Mouse (Mus musculus) kidney, embryonic 14.5 days (tissue): ENCODE data around the gene Tead3. TPM values are rescaled to one million over a fixed set of nuclear protein-coding genes. Genes with fewer than 3 reads are reported as not detected.
"Not testable (repeated sequence)": the region's sequence is repeated elsewhere in the genome, so short reads cannot be mapped to it uniquely, and the experiment has no call there.

Source experiments
- ATAC-seq: fragments of 200-750 bp; cut with Nextera tagmentation; 2 replicates; pipeline ENCODE4 v1.8.0; 2017; ENCODE audit warnings: moderate number of reproducible peaks, mild to moderate bottlenecking, moderate TSS enrichment, moderate library complexity; ENCODE audit not compliant: low FRiP score, low TSS enrichment
- H3K27ac ChIP-seq: fragments of 300-500 bp; sonication (generic); 2 replicates; pipeline ENCODE4 v1.5.1; 2014; ENCODE audit warnings: low read depth, mild to moderate bottlenecking, low read length, moderate library complexity, mixed read lengths
- H3K27me3 ChIP-seq: fragments of 300-500 bp; sonication (generic); 2 replicates; pipeline ENCODE4 v1.6.1; 2014; ENCODE audit warnings: mild to moderate bottlenecking, low read length; ENCODE audit not compliant: control insufficient read depth, insufficient read depth
- H3K36me3 ChIP-seq: fragments of 300-500 bp; sonication (generic); 2 replicates; pipeline ENCODE4 v1.6.1; 2014; ENCODE audit warnings: low read length, mixed read lengths; ENCODE audit not compliant: control insufficient read depth, insufficient read depth
- H3K4me1 ChIP-seq: fragments of 300-500 bp; sonication (generic); 2 replicates; pipeline ENCODE4 v1.6.1; 2014; ENCODE audit warnings: low read length, mixed read lengths; ENCODE audit not compliant: control insufficient read depth, insufficient read depth
- H3K4me2 ChIP-seq: fragments of 300-500 bp; sonication (generic); replicated peaks from 2 replicates; pipeline ENCODE4 v1.6.1; 2014; ENCODE audit warnings: low read depth, mild to moderate bottlenecking, low read length
- H3K4me3 ChIP-seq: fragments of 300-500 bp; sonication (generic); 2 replicates; pipeline ENCODE4 v1.5.1; 2014; ENCODE audit warnings: mild to moderate bottlenecking, low read length
- H3K9ac ChIP-seq: fragments of 300-500 bp; sonication (generic); 2 replicates; pipeline ENCODE4 v1.6.1; 2014; ENCODE audit warnings: low read depth, mild to moderate bottlenecking, low read length, moderate library complexity
- H3K9me3 ChIP-seq: fragments of 300-500 bp; sonication (generic); 2 replicates; pipeline ENCODE4 v1.6.1; 2016; ENCODE audit warnings: low read length; ENCODE audit not compliant: control insufficient read depth
- WGBS: fragments of 180-500 bp; shearing (Covaris S2); extraction: QIAGEN DNeasy Blood & Tissue Kit; methylation state at CpG from one replicate; pipeline ENCODE4 v1.1.7; 2014; 5-methylcytosine and 5-hydroxymethylcytosine counted together
- polyA plus RNA-seq: library from polyadenylated mRNA; unstranded; fragments of >200 nt; fragmentation: Nextera tagmentation; extraction: Ambion mirVana; gene quantifications from 2 replicates; pipeline ENCODE4 v1.2.1, GENCODE M21; 2014

Gene Tead3
- polyA plus RNA-seq, 1 experiment from 2014 or later: 10.9 TPM

- Histone ChIP-seq H3K4me2 (no peak overlapping the region), H3K27me3 (no peaks in the 10 kb centered on the region), H3K27ac (no peak overlapping the region), H3K4me1 (peaks cover 43% of the 10 kb centered on the region), H3K4me3 (no peak overlapping the region), H3K9ac (no peak overlapping the region), H3K9me3 (no peaks in the 10 kb centered on the region), H3K36me3 (peaks cover 53% of the 10 kb centered on the region)
- 89% methylated on average over 7 of the region's 7 CpGs for WGBS
- ATAC-seq: no peak
Measured at GRCm38 (mm10) chr17:28337547-28337946, 13.1 kb downstream of the Tead3 start.

DNA sequence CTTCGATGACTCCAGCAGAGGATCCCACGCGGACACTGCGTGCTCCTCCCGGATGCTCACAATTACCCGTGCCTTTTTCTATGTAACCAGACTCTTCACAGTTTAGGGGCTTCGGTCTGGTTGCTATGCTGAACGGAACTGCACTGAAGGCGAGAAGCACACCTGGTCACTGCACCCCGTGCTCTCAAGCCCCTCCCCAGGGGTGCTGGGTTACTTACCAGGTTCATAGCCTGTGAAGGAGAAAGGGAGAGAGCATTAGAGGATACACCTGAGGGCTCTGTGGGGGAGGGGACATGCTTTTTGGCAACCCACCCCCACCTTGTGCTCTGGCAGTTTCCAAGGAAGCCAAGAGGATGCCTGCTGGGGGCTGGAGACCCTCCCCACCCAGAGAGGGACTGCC lies 15.3 kb downstream of the Tead3 start:
- 60% methylated on average over 10 of the region's 10 CpGs for WGBS
- H3K27ac ChIP-seq: no peak overlapping the region
- H3K9me3 ChIP-seq: no peaks in the 10 kb centered on the region
- H3K4me2 ChIP-seq: no peak overlapping the region
- no peak overlapping the region for H3K9ac ChIP-seq
- peaks cover 76% of the 10 kb centered on the region for H3K36me3 ChIP-seq
- H3K4me3 ChIP-seq: no peak overlapping the region
- no peaks in the 10 kb centered on the region for H3K27me3 ChIP-seq
- no peak for ATAC-seq
- H3K4me1 ChIP-seq: peaks cover 33% of the 10 kb centered on the region

- H3K4me2 ChIP-seq: no peak overlapping the region
- H3K9me3 ChIP-seq: no peaks in the 10 kb centered on the region
- WGBS: 44% methylated on average over 31 of the region's 31 CpGs
- H3K36me3 ChIP-seq: peaks cover 67% of the 10 kb centered on the region
- no peaks in the 10 kb centered on the region for H3K27me3 ChIP-seq
- no peak overlapping the region for H3K4me3 ChIP-seq
- H3K4me1 ChIP-seq: peaks cover 41% of the 10 kb centered on the region
- H3K9ac ChIP-seq: peak overlapping the region; percentile 29; the same call in 1 of the 2 replicates
- ATAC-seq: peak; percentile 8
- peak overlapping the region; percentile 39; the same call in 1 of the 2 replicates for H3K27ac ChIP-seq
Measured at GRCm38 (mm10) chr17:28332915-28333546, 17.6 kb downstream of the Tead3 start.

GRCm38 (mm10) chr17:28332113-28332914 lies 18.3 kb downstream of the Tead3 start:
- no peak overlapping the region for H3K9ac ChIP-seq
- no peak overlapping the region for H3K4me2 ChIP-seq
- peak overlapping the region; percentile 38; the same call in 1 of the 2 replicates for H3K27ac ChIP-seq
- H3K4me3 ChIP-seq: no peak overlapping the region
- H3K36me3 ChIP-seq: peaks cover 66% of the 10 kb centered on the region
- H3K27me3 ChIP-seq: no peaks in the 10 kb centered on the region
- no peak for ATAC-seq
- WGBS: 35% methylated on average over 13 of the region's 13 CpGs
- peaks cover 48% of the 10 kb centered on the region for H3K4me1 ChIP-seq
- no peaks in the 10 kb centered on the region for H3K9me3 ChIP-seq

GRCm38 (mm10) chr17:28331241-28332112 lies 19.1 kb downstream of the Tead3 start:
- no peaks in the 10 kb centered on the region for H3K27me3 ChIP-seq
- H3K9me3 ChIP-seq: no peaks in the 10 kb centered on the region
- H3K27ac ChIP-seq: no peak overlapping the region
- H3K4me3 ChIP-seq: no peak overlapping the region
- no peak for ATAC-seq
- WGBS: 37% methylated on average over 5 of the region's 7 CpGs
- no peak overlapping the region for H3K9ac ChIP-seq
- H3K4me1 ChIP-seq: peaks cover 51% of the 10 kb centered on the region
- H3K36me3 ChIP-seq: peaks cover 61% of the 10 kb centered on the region
- H3K4me2 ChIP-seq: no peak overlapping the region

DNA sequence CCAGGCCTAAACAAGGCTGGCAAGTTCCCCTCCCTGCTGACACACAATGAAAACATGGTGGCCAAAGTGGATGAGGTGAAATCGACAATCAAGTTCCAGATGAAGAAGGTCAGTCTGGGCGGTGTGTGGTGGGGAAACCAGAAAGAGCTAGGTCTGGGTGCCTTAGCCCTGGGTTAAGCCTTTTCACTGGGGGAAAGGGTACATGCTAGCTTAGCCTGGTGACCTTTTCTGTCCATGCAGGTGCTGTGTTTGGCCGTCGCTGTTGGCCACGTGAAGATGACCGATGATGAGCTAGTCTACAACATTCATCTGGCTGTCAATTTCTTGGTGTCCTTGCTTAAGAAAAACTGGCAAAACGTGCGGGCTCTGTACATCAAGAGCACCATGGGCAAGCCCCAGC lies 20.0 kb downstream of the Tead3 start:
- not testable (repeated sequence) for H3K27ac ChIP-seq, ATAC-seq, H3K9ac ChIP-seq, H3K9me3 ChIP-seq, H3K27me3 ChIP-seq
- 62% methylated on average over 7 of the region's 8 CpGs for WGBS
- Histone ChIP-seq H3K36me3 (peaks cover 52% of the 10 kb centered on the region), H3K4me3 (peak overlapping the region; percentile 96; the same call in 1 of the 2 replicates), H3K4me2 (peak overlapping the region; percentile 95), H3K4me1 (peaks cover 51% of the 10 kb centered on the region)

GRCm38 (mm10) chr17:28330232-28330546 lies 20.4 kb downstream of the Tead3 start:
- Histone ChIP-seq H3K9ac (peak overlapping the region; percentile 92), H3K9me3 (no peaks in the 10 kb centered on the region), H3K4me1 (peaks cover 48% of the 10 kb centered on the region), H3K27me3 (no peaks in the 10 kb centered on the region), H3K4me3 (peak overlapping the region; percentile 96), H3K27ac (peak overlapping the region; percentile 97), H3K4me2 (peak overlapping the region; percentile 95), H3K36me3 (peaks cover 50% of the 10 kb centered on the region)
- 38% methylated on average over 2 of the region's 2 CpGs for WGBS
- ATAC-seq: no peak

GRCm38 (mm10) chr17:28329503-28330231 lies 20.9 kb downstream of the Tead3 start:
- Histone ChIP-seq H3K4me2 (peak overlapping the region; percentile 95), H3K9me3 (no peaks in the 10 kb centered on the region), H3K4me3 (peak overlapping the region; percentile 96), H3K27me3 (no peaks in the 10 kb centered on the region), H3K36me3 (peaks cover 45% of the 10 kb centered on the region), H3K9ac (peak overlapping the region; percentile 92), H3K27ac (peak overlapping the region; percentile 97), H3K4me1 (peaks cover 45% of the 10 kb centered on the region)
- ATAC-seq: no peak
- 3% methylated on average over 4 of the region's 4 CpGs for WGBS
